Mouse (Mus musculus) adrenal gland, postnatal 4 days (tissue): ENCODE results near the gene Dnajb5. TPM values are rescaled to one million over a fixed set of nuclear protein-coding genes. Genes with fewer than 3 reads are reported as not detected.

ENCODE experiments used
- DNase-seq, 2 experiments: peaks; one replicate each; pipeline ENCODE4 v3.0.0; 2021 to 2022; ENCODE audit warnings: low spot score in 2 of 2, mixed read lengths in 2 of 2
- total RNA-seq, 2 experiments: library from RNA; stranded (reverse); gene quantifications; 2 replicates each; pipeline ENCODE4 v1.2.3; 2021

The Dnajb5 gene
- total RNA-seq, 2 experiments from 2014 or later: 17.7 to 19.1 TPM

GRCm38 (mm10) chr4:42943341-42943740 lies 6.3 kb upstream of the Dnajb5 start:
- DNase-seq: no peak

- DNase-seq: no peak
Observed at GRCm38 (mm10) chr4:42944185-42944584, 5.4 kb upstream of the Dnajb5 start.

GRCm38 (mm10) chr4:42945043-42945442 lies 4.6 kb upstream of the Dnajb5 start:
- DNase-seq: no peak

- no peak for DNase-seq
Observed at GRCm38 (mm10) chr4:42945445-42945844, 4.2 kb upstream of the Dnajb5 start.

- no peak for DNase-seq
Observed at GRCm38 (mm10) chr4:42945952-42946351, 3.7 kb upstream of the Dnajb5 start.

GRCm38 (mm10) chr4:42946733-42947290 lies 2.8 kb upstream of the Dnajb5 start:
- no peak for DNase-seq

- DNase-seq: no peak
Observed at GRCm38 (mm10) chr4:42948527-42948926, 1.1 kb upstream of the Dnajb5 start.

GRCm38 (mm10) chr4:42949051-42949675 lies 451 bp upstream of the Dnajb5 start:
- DNase-seq: no peak

GRCm38 (mm10) chr4:42950065-42950558 lies 498 bp downstream of the Dnajb5 start:
- peak; percentile 63 to 73 for DNase-seq

- DNase-seq: no peak
Observed at GRCm38 (mm10) chr4:42951206-42952195, 1.9 kb downstream of the Dnajb5 start.

- no peak for DNase-seq
Observed at GRCm38 (mm10) chr4:42952563-42952962, 2.9 kb downstream of the Dnajb5 start.

- DNase-seq: no peak
Observed at GRCm38 (mm10) chr4:42953435-42954094, 4.0 kb downstream of the Dnajb5 start.

GRCm38 (mm10) chr4:42954297-42954696 lies 4.7 kb downstream of the Dnajb5 start:
- DNase-seq: peak in 1 of 2 experiments; percentile 31

- no peak for DNase-seq
Observed at GRCm38 (mm10) chr4:42955200-42955599, 5.6 kb downstream of the Dnajb5 start.

GRCm38 (mm10) chr4:42956581-42956980 lies 7.0 kb downstream of the Dnajb5 start:
- DNase-seq: no peak

GRCm38 (mm10) chr4:42957306-42957705 lies 7.7 kb downstream of the Dnajb5 start:
- no peak for DNase-seq

- no peak for DNase-seq
Observed at GRCm38 (mm10) chr4:42957979-42958378, 8.4 kb downstream of the Dnajb5 start.

- no peak for DNase-seq
Observed at GRCm38 (mm10) chr4:42958942-42959341, 9.3 kb downstream of the Dnajb5 start.

GRCm38 (mm10) chr4:42959382-42959781 lies 9.8 kb downstream of the Dnajb5 start:
- no peak for DNase-seq

GRCm38 (mm10) chr4:42961592-42961991 lies 12.0 kb downstream of the Dnajb5 start:
- DNase-seq: no peak

- no peak for DNase-seq
Observed at GRCm38 (mm10) chr4:42963480-42963879, 13.9 kb downstream of the Dnajb5 start.
